Mouse (Mus musculus) lung, postnatal 0 days (tissue): ENCODE data around the gene Plekhm3.

Experiments used
- CTCF ChIP-seq: IDR thresholded peaks from 2 replicates; pipeline ENCODE4 v1.5.1; 2016; ENCODE audit warnings: antibody characterized with exemption, mild to moderate bottlenecking
- EP300 ChIP-seq: IDR thresholded peaks from 2 replicates; pipeline ENCODE4 v1.6.1; 2016; ENCODE audit warnings: antibody characterized with exemption, mild to moderate bottlenecking, control low read depth

DNA sequence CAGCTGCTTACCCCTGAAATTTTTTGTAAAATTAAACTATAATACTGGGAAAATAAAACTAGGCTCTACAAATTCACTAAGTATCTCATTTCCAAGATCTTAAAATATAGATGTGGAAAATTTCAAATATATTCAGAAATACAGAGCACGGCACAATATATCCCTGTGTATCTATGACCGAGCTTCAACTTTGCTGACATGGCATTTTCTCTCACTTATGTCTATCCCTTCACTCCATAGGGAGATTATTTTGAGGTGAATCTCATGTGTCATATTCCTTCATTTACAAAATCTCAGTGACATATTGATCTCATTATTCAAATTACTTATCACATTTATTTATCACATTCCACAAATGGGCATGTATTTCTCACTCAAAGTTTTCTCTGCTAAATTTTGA, 143.4 kb downstream of the Plekhm3 start:
- TF ChIP-seq EP300 (no peak), CTCF (no peak)
